Mouse (Mus musculus): ENCODE data around the gene Rpl5.
"Not testable (repeated sequence)": the region's sequence is repeated elsewhere in the genome, so short reads cannot be mapped to it uniquely, and the experiment has no call there.

Gene Rpl5

DNA sequence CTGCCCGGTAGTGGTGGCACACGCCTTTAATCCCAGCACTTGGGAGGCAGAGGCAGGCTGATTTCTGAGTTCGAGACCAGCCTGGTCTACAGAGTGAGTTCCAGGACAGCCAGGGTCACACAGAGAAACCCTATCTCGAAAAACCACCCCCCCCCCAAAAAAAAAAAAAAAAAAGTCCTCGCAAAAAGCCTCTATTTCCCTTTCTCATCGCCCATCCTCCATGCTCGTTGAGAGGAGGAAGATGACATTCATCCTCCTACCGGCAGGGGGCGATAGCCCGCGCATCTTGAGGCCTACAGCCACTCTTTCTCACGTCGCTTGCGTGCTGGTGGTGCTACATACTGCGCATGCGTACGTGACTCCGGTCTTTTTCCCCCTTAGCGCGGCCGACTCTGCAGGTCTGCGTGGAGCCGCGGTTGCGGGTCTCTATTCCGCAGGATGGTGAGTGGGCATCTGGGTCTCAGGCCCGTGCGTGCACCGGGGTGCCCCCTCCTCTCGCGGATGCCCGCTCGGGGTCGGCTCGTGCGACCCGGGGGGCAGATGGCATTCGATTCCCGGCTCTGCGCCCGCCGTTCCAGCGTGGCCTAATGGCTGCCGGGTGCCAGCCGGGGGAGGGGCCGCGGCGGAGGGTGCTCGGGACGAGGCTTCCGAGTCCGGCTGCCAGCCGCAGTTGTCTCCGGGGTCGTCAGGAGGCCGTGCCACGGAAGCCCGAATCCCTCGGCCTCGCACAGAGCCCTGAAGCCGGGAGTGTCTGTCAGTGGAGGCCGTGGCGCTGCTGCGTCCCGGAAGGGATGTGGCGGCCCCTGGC, at the start of gene Rpl5:
Gene Rpl5, plus strand, starts transcription at position 297 of the 808 bp plus-strand sequence.
- peak; percentile 86 for DNase-seq (ENCODE audit: low read depth, low spot score)

DNA sequence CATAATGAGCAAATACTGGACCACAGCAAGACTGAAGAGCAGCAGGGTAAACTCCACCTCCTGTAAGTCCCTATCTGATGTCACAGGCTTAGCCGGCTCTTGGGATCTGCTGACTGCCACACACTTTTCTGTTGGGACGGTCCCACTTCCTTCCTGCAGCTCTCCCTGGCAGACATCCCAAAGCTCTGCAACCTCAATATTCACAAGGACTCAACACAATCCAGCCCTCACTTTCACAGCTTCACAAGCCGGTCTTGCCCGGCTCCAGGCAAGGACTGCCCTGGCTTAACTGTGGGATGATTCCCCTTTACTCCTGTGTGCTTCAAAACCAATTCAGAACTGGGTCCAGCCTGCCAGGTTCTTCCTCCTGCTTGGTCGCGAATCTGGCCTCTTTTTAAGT, 46.5 kb upstream of the Rpl5 start:
- DNase-seq (ENCODE audit: low read depth, low spot score), result no peak

DNA sequence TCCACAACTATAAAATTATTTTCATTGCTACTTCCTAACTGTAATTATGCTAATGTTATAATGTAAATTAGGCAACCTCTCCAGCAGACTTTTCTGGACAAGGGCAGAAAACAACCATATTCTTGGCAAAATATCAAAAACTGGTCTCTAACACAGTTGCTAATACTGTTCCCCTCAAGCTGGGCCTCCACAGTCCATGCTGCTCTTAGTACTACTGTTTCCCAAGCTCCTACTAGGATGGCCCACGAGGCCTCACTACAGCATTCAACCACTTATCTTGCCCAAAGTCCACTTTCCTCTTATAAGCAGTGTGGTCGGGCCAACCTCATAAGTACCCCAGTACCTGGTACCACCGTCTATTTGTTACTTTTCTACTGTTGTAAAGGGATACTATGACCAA, 45.7 kb upstream of the Rpl5 start:
- no peak for DNase-seq (ENCODE audit: low read depth, low spot score)

DNA sequence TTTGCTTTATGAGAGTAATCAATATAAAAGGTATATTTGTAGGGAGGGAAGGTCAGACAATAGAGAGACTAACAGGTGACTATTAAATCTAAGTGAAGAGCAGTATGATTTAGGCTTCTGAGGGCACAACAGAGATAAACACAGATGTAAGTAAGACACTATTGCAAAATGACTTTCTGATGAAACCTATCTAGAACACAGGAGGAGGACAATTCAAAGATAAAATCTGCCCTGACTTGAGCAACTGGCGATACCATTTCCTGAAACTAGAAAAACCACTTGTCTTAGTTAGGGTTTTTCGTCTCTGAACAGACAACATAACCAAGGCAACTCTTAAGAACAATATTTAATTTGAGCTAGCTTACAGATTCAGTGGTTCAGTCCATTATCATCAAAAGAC, 44.8 kb upstream of the Rpl5 start:
- no peak for DNase-seq (ENCODE audit: low read depth, low spot score)

DNA sequence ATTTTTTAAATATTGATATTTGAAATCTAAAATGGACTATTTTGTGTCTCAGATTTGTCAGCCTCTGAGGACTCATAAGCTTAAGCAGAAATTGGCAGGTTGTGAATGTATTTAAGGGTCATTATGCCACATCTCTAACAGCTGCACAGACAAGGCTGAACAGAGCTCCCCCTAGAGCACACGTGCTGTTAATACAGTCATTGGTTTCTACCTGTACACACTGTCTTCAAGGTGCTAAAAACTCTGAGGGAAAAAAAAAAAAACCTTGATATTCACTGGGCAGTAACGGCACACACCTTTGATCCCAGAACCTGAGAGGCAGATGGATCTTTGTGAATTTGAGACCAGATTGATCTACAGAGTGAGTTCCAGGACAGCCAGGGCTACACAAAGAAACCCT, 41.3 kb upstream of the Rpl5 start:
- no peak for DNase-seq (ENCODE audit: low read depth, low spot score)

DNA sequence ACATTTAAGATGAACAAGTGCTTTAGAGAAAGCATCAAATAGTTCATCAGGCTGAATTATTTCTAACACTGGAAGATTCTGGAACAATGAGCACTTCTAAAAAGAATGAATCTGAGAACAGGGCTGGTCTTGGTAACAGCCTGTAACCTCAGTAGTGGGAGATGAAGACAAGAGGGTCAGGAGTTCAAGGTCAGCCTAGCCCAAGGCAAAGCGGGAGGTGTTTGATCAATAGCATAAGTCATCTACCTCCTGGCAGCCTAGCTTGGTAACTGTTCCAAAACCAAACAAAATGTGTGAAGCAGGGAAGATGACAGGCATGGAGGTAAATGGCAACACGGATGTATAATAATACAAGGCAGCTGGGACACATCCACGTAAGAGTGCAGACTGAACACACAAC, 36.3 kb upstream of the Rpl5 start:
- no peak for DNase-seq (ENCODE audit: low read depth, low spot score)

DNA sequence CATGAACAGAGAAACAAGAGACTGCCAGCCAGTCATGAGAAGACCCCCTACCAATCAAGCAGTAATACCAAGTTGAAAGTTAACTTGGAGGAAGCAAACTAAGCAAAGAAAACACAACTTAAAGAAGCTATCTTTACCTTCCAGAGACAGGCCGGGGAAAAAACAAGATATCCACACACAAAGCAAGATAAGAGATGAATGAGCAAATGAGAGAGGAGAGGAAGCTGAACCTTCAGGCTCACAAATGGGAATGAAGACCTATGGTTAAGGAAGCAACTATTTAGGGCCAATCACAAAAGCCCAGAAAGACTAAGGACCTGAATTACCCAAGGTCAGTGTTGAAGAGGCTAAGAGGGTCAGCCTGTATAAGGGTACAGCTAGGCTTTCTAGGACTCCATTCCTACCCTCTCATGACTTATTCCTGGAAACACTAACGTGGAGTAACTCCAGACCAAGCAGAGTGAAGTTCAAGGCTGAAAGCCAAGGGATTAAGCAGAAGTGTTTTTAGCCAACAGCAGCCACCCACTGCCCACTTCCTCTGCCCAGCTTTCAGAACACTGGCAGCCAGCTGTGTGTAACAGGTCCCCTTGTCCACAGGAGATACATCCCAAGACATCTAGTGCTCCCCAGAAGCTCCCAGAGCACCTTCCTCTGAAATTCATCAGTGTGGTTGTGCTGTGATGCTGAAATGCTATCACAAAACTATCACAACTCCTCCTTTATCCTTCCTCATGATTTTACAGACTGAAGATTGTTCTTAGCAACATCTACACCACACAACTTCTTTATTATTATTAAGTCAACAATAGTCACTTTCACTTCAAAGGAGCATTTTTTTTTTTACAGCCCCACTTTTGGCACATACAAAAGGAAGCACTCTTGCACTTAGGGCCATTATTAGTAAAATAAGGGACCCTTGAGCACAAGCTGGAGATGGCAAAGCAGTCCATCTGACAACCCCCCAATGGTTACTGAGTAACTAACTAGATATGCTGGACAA, 33.9 kb upstream of the Rpl5 start:
- no peak for DNase-seq (ENCODE audit: low read depth, low spot score)

DNA sequence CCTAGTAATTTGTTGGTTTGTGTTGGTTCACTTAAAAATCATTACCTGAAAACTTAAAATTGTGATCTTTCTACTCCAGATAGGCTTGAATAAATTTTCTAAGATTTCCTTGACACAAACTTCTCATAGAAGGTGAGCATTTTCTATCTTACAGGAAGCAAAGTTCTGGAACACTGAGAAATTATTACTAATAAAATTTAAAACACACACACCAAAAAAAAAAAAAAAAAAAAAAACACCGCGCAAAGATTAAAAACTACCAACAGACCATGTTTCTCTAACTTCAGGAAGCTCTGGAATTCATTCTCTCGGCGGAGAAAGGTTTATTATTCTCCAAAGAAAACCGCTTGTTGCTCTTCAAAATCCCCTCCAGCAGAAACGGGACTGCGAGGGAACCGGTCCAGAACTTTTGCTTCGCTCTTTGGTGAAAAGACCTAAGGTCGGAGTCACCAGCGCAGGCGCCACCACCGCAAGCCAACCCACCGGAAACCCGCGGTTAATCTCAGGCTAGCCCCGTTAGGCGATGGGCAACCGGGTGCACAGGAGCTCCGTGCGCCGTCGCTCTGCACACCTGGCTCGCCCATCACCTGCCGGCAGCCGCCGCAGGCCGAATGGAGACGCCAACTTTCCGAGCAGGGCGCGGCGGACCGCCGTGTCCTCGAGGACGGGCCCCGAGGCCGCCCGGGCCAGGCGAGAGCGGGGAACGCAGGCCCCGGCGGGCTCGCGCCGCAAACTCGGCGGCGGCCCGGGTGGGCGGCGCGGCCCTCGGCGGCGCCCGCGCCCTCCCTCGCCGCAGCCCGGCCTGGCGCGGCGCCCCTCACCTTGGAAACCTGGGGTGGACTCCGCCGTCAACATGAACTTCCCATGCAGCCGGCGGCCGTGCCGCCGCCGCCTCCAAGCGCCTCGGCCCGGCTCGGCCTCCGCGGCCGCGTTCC, 32.1 kb upstream of the Rpl5 start:
- no peak for DNase-seq (ENCODE audit: low read depth, low spot score)

DNA sequence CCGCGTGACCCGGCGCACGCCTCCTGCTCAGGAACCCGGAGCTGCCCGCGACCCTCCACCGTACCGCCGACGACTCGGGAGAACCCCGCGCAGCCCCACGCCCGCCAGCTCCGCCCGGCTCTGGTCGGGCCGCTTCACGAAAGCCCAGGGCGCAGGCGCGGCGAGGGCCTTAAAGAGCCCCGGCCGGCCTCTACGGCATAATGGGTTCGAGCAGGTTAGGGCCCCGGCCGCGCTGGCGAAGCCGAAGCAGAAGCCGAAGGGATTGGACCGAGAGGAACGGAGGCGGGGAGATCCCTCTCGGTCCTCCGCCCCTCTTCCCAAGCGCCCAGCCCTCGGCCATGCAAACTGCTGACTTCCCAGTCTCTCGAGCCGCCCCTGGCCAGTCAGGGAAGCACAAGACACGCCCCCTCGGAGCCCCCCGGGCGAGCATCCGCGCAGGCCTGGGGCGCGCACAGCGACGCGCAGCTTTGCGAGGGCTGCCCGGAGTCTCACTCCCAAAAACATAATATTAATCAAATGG, 31.3 kb upstream of the Rpl5 start:
- DNase-seq (ENCODE audit: low read depth, low spot score), result peak; percentile 92

DNA sequence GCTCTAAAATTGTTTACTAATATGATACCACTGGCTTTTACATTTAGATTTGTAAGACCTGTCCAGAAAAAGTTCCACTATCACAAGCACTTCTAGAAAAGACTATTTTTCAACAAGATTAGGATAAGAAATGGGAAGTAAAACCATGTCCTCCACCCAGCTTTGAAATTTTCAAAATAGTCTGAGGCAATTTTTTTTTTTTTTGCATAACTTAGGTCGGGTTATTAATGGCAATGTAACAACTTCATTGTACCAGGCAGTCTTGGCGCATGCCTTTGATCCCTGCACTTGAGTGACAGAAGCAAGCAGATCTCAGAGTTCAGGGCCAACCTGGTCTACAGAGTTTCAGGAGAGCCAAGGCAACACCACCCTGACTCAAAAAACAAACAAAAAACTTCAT, 30.6 kb upstream of the Rpl5 start:
- no peak for DNase-seq (ENCODE audit: low read depth, low spot score)

DNA sequence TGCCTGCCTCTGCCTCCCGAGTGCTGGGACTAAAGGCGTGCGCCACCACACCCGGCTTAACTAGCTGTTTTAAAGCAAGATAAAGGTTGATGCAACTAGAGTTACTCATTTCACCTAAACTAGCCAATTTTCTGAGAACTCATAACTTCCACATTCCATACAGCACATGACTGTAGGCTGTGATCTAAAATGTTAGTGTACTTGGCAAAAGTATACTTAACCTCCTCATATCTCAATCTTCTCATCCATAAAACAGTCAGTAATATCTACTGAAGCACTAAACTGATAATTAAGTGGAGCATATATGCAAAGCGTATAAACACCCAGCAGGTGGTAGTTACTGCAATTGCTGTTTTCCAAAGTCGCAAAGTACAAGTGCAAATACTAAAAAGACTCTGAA, 27.0 kb upstream of the Rpl5 start:
- DNase-seq (ENCODE audit: low read depth, low spot score), result no peak

DNA sequence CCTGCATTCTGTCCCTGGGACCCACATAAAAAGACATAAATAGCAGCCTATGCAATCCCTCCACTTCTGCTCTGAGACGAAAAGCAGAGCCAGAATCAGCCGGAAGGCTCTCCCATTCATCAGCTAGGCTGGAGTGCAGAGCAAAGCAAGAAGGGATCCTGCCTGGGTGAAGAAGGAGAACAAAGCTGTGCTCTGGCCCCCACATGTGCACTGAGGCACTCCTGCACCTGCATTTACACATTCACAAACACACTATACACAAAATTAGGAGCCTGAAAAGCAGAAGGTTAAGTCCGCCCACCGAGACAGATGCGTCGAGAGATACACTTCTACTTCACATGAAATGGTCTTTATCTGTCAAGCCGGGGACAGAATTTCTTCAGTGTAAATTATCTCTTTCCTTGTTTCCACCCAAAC, 26.4 kb upstream of the Rpl5 start:
- DNase-seq (ENCODE audit: low read depth, low spot score), result no peak

DNA sequence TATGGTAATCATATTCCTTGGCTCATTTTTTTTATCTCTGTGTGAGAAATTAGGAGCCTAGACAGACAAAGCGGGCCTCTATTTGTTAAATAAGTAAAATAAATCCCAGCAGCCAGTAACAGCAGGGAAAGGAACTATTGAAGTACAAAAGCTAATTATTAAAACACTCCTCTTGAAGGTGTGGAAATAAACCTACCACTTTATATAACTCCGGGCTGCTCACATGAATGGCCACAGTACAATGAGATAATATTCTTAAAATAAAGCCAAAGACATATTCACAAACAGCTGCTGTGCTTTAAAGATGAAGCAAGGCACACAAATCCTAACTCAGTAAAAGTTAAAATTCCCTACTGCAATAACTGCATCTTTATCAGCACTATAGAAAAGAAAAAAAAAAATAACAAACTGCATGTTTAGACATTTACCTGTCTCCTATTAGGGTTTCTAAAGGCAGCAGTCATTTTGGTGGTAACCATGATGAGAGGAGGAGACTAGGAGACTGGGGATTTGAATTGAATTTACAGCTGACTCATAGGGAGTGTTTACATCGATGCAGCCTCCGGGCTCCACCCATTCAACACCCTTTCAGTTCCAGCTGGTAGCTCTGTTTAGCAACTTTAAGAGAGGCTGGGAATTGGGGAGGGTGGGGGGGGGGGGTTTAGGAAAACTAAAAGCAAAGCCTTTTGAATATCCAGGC, 25.6 kb upstream of the Rpl5 start, which contains the start of gene Evi5:
Gene Evi5, minus strand, starts transcription at position 547 of the 700 bp plus-strand sequence.
- no peak for DNase-seq (ENCODE audit: low read depth, low spot score)

DNA sequence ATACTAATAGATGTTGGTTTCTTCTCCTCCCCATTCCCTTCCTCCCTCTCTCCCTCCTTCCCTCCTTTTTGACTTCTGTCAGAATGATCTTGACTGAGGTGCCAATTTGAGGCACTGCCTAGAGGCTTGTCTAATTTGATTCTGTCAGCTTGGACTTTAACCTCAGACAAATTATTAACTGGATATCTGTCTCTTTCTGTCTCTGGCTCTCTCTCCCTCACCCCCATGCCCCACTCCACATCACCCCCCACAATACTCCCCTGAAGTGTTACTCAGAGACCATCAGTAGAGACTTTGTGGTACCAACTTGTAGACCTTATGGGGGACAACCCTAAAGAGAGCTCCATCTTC, 25.1 kb upstream of the Rpl5 start:
- DNase-seq (ENCODE audit: low read depth, low spot score), result no peak

DNA sequence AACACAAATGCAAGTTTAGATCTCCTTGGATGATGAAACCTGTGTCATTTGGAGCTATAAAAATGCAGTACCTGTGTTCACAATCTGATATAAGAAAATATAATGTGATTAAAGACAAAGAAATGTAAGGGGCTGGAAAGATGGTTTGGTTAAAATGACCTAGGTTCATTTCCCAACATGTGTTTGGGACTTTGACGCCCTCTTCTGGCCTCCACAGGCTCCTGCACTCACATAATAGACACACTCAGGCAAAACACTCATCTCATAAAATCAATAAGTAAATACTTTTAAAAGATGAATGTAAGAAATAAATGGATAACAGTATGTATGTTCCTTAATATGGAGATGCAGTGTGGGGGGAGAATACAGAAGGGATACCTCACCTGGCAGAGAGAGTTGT, 23.2 kb upstream of the Rpl5 start:
- DNase-seq (ENCODE audit: low read depth, low spot score), result no peak

DNA sequence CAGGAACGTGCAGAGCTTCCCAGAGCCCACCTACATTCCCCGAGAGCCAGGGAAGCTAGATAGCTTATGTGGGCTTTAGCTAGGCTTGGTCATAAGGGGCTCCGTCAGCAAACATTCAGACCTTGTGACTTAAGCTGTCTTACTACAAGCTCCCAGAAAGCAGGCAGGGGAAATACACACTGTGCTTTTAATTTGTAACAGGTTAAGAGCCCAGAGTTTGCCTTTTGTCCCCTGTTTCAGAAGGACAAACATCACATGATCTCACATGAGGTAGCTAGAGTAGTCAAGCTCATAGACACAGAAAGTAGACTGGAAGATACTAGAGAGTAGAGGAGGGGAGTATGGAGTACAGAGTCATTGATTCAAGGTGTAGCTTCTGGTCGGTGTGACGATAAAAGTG, 19.6 kb upstream of the Rpl5 start:
- no peak for DNase-seq (ENCODE audit: low read depth, low spot score)

DNA sequence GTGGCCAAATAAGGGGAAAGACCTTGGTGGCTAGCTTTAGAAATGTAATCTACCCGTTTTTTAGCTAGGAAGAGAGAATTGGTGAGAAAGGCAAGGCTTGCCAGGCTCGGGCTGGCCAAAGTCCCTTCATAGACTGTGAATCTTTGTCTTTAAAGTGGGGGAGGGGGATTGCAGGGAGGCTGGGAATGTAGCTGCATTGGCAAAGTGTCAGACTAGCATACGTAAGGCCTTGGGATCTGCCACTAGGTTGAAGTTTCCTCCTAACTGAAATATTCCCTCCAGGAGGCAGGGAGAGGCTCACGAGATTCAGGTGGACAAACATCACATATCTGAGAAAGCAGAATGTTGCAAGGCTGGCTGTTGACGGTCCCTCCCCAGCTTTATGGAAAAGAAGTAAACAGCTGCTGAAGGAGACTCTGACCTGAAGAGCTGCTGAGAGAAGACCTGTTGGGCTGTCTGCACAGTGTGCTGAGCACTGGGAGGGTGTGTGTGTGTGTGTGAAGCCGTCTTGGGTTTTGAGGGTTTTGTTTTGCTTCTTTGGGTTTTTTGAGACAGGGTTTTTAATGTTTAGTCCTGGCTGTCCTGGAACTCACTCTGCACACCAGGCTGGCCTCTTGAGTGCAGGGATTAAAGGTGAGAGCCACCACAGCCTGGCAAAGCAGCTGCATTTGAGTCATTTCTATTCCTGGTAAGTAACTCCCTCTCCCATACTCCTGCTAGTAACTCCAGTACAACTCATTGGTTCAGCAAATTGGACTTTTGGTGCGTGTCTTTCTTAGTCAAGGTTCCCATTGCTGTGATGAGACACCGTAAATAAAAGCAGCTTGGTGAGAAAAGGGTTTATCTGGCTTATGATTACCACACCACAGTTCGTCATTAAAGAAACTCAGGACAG, 10.1 kb upstream of the Rpl5 start:
- DNase-seq (ENCODE audit: low read depth, low spot score), result no peak

DNA sequence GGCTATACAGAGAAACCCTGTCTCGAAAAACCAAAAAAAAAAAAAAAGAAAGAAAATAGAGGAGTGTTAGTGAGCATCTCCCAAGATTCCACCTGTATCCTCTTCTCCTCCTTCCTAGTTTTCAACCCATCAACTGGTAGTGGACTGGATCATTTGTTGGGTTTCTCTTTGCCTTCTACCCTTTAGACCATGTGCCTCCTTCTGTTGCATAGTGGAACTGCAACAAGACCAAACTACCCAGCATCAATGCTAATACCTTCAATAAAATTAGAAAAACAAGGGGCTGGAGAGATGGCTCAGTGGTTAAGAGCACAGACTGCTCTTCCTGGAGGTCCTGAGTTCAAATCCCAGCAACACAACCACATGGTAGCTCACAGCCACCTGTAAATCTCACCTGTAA, 8.8 kb upstream of the Rpl5 start:
- not testable (repeated sequence) for DNase-seq (ENCODE audit: low read depth, low spot score)

DNA sequence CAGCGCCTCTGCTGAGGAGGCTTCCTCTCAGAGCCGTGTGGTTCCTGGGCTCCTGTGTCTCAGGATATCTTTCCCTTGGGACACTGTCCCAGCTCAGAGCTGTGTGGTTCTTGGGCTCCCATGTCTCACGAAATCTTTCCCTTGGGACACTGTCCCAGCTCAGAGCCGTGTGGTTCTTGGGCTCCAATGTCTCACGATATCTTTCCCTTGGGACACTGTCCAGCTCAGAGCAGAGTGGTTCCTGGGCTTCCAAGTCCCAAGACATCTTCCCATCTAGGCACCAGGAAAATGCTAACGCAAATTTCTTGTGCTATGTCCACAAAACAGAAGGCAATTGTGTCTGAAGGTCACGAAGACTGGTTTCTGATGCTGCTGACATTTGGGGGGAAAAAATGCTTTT, 5.6 kb upstream of the Rpl5 start:
- no peak for DNase-seq (ENCODE audit: low read depth, low spot score)

DNA sequence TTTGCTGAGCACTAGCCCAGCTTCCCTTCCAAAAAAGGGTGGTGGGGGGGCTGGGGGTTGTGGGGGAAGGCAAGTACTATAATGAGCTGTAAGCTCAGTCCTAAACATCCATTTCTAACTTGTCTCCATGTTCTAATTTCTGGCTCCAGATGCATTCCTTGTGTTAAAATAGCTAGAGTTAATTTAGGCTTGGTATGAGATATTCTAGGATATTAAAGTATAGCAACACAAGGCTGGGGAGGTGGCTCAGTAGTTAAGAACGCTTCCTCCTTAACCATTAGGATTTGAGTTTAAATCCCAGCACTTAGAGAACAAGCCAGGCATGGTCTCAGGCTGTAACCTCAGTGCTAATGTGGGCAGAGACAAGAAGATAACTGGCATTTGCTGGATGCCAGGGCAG, 4.0 kb upstream of the Rpl5 start:
- no peak for DNase-seq (ENCODE audit: low read depth, low spot score)
